Mouse (Mus musculus): ENCODE measurements around the gene Adam6b. TPM values are rescaled to one million over a fixed set of nuclear protein-coding genes. Genes with fewer than 3 reads are reported as not detected.
A peak's percentile ranks its signal among the peaks of the same experiment; 100 is the strongest.
"Not testable (repeated sequence)": the region's sequence is repeated elsewhere in the genome, so short reads cannot be mapped to it uniquely, and the experiment has no call there.

The Adam6b gene
- not detected in 2 replicates for total RNA-seq (2017)

- ATAC-seq (replicated peaks; ENCODE audit: low read depth, poor library complexity, severe bottlenecking) = not testable (repeated sequence)
Observed at GRCm38 (mm10) chr12:113489211-113489610, at the start of gene Adam6b. Gene Adam6b, plus strand, starts transcription at chr12:113489511.

- ATAC-seq (replicated peaks; ENCODE audit: low read depth, poor library complexity, severe bottlenecking) = peak; percentile 42
Observed at GRCm38 (mm10) chr12:113446061-113446460, 43.2 kb upstream of the Adam6b start.

DNA sequence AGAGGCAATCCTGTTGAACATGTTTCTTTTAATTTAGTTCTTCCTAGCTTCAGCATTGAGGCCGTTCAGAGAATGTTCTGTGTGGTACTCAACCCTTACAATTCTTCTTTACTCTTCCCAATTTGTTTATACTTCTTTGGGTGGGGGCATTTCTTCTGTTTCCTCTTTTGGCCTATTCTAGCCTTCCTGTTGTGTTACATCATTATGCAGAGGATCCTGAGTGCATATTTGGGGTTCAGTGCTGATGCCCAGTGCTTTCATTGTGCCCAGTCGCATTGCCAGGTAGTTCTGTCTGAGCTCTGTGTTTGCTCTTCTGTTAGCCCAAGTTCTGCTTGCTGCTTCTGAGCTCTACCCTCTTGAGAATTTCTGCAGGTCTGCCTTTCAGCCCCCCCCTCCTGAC, 13.1 kb upstream of the Adam6b start:
- no peak for ATAC-seq (replicated peaks; ENCODE audit: low read depth, poor library complexity, severe bottlenecking)

DNA sequence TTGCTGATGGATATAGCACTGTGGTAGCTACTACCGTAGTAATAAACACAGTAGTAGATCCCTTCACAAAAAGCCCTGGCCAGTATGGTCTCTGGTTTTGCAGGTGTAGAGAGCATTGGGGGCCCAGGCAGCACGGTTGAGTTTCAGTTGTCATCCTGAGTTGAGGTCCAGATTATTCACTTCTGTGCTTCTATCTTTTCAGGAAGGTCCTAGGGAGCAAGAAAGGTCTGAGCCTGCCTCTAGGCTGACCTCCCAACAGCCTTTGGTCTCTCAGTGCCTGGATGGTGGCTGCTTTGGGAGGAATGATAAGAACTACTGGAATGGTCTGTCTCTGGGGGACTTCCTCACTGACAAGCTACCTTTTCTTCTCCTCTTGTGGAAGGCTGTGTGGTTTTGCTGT, 7.2 kb upstream of the Adam6b start:
- ATAC-seq (replicated peaks; ENCODE audit: low read depth, poor library complexity, severe bottlenecking) = no peak

DNA sequence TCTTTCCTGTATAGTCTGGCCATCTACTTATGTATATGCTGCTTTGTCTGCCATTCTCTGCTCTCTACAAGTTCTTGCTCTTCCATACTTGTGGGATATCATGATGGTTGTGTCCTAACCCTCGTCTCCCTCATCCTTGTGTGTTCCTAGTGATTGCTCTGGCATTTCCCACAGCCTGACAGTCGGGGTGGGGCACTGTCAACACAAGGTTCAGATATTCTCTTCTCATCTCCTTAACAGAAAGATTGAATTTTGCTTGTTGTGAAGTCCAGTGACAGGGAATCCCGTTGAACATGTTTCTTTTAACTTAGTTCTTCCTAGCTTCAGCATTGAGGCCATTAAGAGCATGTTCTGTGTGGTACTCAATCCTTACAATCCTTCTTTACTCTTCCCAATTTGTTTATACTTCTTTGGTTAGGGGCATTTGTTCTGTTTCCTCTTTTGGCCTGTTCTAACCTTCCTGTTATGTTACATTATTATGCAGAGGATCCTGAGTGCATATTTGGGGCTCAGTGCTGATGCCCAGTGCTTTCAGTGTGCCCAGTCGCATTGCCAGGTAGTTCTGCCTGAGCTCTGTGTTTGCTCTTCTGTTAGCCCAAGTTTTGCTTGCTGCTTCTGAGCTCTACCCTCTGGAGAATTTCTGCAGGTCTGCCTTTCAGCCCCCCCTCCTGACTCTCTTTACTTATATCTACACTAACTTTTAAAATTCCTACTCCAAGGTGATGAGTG, 6.5 kb upstream of the Adam6b start:
- ATAC-seq (replicated peaks; ENCODE audit: low read depth, poor library complexity, severe bottlenecking) = no peak

DNA sequence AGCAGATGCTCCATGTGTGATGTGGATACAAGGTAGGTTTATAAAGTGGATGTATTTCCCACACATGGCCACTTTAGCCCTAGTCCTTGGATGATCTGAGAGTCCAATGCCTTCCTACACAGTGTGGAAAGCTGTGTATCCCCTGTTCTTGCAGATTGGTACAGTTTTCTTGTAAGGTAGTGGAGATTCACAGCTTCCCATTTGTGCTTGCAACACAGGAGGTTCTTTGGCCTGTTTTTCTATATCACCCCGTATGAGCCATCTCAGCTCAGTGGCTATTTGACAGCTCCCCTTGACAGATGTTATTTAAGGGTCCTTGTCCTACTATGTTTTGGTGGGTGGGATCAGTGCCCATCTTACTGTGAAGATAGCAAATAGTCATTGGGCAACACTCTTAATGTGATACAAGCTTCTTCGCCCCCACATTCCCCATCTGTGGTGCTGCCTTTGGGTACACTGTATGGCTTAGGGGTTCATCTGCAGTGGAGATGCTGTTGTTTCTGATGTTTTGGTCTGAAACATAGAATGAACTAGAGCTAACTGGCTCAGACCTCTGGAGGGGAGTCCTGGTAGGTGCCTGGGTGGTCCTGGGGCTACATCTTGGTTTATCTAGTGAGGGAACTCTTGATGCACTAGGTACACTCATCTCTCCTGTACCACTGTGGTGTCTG, 5.7 kb upstream of the Adam6b start:
- ATAC-seq (replicated peaks; ENCODE audit: low read depth, poor library complexity, severe bottlenecking) = no peak

DNA sequence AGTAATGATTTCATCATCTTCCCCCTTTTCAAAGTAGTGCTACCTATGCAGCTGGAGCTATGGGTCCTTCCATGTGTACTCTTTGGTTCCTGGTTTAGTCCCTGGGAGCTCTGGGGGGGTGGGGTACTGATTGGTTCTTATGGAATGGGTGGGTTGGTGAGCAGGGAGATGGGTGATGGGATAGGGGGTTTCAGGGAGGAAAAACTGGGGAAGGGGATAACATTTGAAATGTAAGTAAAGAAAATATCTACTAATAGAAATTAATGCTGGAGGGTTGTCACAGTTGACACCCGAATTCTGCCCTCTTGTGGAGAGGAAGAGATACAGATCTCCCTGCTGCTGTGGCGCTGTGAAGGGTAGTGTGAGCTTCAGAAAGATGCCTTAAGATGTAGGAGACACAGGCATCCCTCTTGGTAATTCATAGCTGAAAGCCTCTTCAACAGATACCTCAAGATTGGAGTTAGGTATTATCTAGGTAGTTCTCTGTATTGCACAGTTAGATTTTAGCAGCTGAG, 4.3 kb upstream of the Adam6b start:
- peak; percentile 59; the same call in 1 of the 2 replicates for ATAC-seq (replicated peaks; ENCODE audit: low read depth, poor library complexity, severe bottlenecking)

DNA sequence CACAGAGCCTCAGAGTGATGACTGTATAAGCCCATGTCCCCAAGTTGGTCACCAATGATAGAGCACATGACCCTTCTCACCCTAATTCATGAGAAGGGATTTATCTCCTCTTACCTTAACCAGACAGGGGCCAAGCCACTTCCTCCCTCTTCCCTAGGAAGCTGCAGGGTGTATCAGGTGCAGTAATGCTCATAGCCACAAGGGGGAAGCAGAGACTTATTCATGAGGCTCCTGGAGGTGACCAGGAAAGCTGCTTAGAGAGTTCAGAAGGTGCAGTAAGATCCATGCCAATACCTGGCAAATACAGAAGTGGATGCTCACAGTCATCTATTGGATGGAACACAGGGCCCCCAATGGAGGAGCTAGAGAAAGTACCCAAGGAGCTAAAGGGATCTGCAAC, 1.6 kb upstream of the Adam6b start:
- ATAC-seq (replicated peaks; ENCODE audit: low read depth, poor library complexity, severe bottlenecking) = peak; percentile 93

DNA sequence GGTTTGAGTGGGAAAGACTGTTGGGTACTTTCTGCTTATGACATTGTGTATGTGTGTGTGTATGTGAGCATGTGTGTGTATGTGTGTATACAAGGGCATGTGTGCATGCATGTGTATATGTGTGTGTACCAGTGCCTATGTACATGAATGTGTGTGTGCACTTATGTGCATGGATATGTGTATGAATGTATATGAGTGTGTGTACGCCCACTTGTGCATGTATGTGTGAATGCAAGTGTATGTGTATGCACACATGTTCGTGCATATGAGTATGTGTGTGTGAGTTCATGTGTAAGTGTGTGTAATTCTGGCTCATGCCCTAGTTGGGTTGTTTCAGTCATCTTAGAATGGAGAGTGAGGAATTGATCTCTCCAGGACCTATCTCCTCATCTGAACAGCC, 36.6 kb downstream of the Adam6b start:
- no peak for ATAC-seq (replicated peaks; ENCODE audit: low read depth, poor library complexity, severe bottlenecking)

Other genes with a start within 250 kb of the Adam6b start
- gene Adam6a, start 54.4 kb downstream of the Adam6b start, total RNA-seq (2017) = not detected in 2 replicates